Mouse (Mus musculus): ENCODE measurements around the gene Bola1.
"Not testable (repeated sequence)": the region's sequence is repeated elsewhere in the genome, so short reads cannot be mapped to it uniquely, and the experiment has no call there.

Gene Bola1

DNA sequence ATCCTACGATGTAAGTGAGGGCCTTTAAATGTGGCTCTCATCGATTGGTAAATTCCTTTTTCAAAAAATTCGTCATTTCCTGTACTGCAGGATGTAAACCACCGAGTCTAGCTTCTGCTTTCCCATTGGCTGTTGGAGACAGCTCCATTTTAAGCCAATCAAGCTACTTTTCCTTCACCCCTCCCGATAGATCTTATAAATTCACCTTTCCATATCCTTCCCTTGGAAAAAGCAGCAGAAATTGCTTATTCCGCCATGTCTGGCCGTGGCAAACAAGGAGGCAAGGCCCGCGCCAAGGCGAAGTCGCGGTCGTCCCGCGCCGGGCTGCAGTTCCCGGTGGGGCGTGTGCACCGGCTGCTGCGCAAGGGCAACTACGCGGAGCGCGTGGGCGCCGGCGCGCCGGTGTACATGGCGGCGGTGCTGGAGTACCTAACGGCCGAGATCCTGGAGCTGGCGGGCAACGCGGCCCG lies at the start of gene Bola1, which contains the start of gene Hist2h2ab:
Gene Bola1, minus strand, starts transcription at position 49 of the 470 bp plus-strand sequence.
Gene Hist2h2ab, plus strand, starts transcription at position 205 of the 470 bp plus-strand sequence.
- peak; percentile 87 for DNase-seq (ENCODE audit: low spot score)

DNA sequence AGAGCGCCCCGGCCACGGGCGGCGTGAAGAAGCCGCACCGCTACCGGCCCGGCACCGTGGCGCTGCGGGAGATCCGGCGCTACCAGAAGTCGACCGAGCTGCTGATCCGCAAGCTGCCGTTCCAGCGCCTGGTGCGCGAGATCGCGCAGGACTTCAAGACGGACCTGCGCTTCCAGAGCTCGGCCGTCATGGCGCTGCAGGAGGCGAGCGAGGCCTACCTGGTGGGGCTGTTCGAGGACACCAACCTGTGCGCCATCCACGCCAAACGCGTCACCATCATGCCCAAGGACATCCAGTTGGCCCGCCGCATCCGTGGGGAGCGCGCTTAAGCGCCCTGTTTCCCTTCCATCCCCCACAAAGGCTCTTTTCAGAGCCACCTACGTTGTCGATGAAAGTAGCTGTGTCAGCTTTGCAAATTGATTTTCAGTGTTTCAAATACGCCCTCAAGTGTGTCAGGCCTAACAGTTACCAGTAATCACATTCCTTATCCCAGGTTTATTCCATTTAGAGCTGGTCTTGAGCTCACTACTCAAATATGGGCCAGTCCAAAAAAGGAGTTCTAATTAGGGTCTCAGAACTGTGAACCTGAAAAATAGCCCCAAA lies 49.4 kb upstream of the Bola1 start:
- DNase-seq (ENCODE audit: low spot score), result not testable (repeated sequence)

DNA sequence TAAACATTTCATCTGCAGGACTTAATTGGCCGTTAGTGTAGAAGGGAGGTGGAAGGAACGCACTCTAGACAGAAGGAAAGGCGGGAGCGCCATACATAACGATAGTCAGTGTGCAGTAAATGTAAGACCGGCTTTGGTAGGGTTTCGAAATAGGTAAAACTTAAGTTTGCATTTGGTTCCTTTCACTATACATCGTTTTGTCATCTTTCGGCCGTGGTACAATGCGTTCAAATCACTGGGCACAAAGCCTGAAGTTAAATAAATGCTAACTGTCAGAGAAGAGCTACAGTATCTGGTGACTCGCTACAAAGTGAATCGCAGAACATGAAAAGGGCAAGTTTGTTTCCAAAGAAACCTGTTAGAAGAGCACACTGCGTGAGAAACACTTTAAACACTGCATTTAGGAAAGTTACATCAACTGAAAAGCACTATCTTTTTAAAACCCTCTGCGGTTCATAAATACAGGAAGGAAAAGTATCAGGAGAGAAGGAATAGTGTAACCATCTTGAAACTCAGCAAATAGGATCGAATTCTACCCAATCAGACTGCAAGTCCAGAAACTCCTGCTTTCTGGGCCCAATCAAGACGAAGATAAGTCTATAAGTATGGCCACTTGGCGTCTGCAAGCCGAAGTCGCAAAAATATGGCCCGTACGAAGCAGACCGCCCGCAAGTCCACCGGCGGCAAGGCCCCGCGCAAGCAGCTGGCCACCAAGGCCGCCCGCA lies 48.7 kb upstream of the Bola1 start, which contains the start of gene Hist2h3b:
Gene Hist2h3b, plus strand, starts transcription at position 604 of the 725 bp plus-strand sequence.
- peak; percentile 90 for DNase-seq (ENCODE audit: low spot score)

DNA sequence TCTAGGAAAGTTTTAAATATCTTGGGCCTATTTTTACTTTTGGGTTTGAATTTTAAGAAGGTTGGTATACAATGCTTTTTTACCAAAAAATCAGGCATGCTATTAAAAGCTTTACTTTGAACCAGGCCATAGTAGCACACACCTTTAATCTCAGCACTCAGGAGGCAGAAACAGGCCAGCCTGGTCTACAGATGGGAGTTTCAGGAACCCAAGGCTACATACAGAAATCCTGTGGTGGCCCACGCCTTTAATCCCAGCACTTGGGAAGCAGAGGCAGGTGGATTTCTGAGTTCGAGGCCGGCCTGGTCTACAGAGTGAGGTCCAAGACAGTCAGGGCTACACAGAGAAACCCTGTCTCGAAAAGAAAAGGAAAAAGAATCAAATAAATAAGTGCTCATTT lies 48.0 kb upstream of the Bola1 start:
- no peak for DNase-seq (ENCODE audit: low spot score)

DNA sequence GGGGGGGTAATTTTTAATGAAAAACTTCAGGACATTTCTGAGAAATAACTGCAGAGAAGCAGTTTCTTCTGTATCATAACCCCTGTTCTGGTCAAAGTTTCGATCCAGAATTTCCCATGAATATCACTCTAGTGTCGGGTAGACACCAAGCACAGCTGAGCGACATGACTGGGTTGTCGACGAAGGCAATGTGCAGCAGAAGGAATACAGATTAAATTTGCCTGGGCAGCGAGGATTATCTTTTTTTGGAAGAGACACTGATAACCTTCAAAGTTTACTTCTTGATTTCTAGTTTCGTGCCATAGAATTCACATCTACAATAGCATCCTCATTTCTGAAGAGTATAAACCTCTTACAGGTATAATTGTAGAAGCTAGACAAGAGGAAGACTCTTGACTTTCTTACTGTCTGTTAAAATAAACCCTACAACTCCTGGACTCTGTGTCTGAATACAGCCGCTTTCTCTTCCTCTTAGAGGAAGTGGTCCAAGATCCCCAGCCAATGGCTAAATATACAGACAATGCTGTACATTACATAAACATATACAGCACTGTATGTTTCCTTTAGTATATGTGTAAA lies 46.7 kb upstream of the Bola1 start:
- no peak for DNase-seq (ENCODE audit: low spot score)

DNA sequence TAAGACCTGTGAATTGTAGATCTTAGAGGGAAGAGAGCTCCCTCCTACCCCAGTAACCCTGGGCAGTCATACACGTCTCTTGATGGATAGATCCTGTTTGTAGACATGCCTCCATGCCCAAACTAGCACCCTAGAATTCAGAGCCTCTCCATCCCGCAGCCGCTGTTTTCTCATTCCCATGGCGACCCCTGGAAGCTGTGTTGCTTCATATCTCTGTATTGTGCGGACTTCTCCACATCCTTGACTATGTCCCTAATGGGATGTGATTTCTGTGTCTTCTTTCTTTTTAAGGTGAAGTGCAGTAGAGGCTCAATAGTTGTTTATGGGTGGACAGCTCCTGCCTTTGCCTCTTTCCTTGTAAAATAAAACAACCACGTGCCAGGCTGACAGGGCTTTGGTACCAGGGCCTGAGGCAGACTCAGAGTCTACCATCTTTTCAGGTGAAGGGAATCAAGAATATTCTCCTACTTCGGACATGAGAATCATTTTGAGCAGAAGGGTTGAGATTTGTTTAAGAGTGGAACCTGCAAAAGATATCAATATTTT lies 45.0 kb upstream of the Bola1 start:
- DNase-seq (ENCODE audit: low spot score), result no peak

DNA sequence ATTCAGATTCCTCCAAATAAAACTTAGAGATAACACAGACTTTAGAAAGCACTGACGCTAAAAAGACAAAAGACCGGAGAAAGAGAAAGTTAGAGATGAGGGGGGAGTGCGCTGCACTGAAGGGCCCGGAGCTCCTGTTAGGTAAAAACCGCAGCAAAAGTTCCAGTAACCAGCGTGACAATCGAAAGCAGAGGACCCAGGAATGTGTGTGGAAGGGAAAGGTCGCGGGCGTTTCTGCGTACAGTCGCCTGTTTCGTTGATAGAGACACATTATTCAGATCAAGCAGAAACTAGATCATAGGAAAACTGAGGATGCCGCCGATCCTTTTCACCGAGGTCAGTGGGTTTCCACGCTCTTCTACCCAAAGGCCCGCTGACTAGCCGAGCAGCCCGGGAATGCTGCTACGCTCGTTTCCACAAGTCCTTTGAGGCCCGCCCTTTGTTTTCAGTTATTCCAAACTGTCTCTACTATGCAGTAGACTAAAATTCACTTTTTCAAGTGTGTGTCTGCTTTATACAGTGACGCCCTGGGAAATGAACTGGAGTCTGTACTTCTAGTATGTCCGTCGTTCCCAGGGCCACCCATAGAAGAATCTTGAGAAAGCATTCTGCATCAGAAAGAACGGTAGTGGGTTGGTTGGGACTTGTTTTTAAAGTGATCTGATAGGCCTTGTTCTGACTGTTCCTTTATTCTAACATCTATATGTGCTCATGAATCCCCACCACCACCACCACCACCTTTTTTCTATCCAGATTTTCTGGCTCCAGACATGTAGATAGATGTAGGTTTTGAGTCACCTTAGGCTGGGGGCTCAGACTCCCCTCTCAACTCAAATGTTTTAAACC lies 44.3 kb upstream of the Bola1 start:
- peak; percentile 75 for DNase-seq (ENCODE audit: low spot score)

DNA sequence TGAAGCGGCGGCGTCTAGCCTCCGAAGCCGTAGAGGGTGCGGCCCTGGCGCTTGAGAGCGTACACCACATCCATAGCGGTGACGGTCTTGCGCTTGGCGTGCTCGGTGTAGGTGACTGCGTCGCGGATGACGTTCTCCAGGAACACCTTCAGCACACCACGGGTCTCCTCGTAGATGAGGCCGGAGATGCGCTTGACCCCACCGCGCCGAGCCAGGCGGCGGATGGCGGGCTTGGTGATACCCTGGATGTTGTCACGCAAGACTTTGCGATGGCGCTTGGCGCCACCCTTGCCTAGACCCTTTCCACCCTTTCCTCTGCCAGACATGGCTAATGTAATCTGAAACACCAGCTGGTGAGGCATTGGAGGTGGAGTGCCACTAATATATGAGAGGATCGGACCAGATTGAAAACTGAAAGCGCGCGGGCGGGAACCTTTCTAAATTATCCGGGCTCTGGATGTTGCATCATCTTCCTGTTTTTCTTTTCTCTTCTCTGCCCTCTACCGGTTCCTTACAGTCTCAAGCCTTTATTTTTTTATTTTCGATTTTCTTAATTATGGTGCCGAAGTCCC lies 43.6 kb upstream of the Bola1 start, which contains the start of gene Hist2h4:
Gene Hist2h4, minus strand, starts transcription at position 333 of the 572 bp plus-strand sequence.
- DNase-seq (ENCODE audit: low spot score), result peak; percentile 97

DNA sequence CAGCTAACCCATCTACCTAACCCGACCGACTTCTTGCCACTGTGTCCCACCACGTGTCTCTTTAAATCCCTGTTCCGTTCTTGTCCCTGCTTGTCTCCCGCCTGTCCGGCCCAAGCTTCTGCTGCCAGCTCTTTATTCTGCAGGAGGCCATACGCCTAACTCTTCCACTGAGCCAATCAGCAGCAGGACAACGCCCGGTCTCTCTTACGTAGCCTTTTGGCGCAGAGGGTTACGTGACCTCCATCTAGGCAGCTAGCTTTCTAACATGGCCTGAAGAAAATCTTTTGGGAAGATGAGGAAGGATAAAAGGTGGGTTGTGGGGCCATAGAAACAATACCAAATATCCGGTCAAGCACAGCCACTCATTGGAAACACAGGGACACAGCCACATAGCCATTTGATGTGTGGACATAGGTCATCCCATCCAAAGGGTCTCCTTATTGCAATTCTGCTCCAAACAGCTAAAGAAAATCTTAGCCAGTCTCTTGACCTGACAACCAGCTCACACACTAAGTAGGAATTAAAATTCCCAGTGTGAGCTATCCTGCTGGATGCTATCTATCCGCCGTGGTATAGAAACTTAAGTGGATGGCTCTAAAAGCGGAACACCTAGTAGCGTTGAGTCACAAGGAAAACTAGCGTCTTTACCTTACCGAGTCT lies 42.8 kb upstream of the Bola1 start:
- DNase-seq (ENCODE audit: low spot score), result peak; percentile 86

DNA sequence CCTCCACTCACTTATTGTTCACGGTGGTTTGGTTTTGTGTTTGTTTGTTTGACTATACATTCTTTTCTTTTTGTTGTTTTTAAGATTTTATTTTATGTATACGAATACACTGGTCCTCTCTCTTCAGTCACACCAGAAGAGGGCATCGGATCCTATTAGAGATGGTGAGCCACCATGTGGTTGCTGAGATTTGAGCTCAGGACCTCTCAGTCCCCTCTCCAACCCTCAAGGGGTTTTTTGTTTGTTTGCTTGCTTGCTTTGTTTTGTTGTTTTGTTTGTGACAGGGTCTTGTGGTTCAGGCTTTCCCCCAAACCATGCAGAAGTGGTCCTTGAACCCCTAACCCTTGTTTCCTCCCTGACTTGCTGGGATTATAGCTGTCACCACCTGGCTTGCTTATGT lies 42.1 kb upstream of the Bola1 start:
- DNase-seq (ENCODE audit: low spot score), result no peak

DNA sequence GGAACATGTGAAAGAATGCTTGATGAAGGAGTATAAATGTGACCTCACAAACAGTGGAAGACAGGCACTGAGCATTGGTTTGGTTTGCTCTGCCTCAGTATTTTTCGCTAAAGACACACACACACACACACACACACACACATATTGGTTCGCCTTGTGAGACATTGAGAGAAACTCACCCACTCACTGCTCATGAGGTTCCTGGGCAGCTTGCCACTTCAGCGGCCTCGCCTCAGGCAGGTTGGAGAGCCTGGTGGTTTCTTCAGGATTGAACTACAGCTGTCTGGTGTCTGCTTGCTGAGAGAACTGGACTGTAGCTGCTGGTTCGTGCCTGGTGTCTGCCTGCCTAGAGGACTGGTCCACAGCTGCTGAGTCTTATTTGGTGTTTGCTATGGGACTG lies 40.7 kb upstream of the Bola1 start:
- DNase-seq (ENCODE audit: low spot score), result no peak

DNA sequence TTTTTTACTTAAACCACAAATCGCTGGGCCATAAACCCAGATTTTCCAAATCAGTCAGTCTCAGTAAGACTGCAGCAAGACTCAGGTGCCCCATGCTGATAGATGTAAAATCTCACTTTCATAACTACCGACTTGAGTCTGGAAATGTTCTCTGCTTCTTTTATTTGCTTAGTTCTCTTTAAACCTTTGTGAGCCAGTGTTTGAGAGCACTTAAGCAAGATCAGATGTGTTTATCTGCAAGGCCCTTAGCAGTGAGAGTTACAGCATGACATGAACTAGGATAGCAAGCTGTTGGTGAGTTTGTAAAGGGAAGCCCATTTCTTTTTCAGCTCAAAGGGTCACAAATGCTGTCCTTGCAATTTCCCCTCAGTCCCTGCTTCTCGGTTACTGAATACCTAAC lies 37.7 kb upstream of the Bola1 start:
- DNase-seq (ENCODE audit: low spot score), result no peak

DNA sequence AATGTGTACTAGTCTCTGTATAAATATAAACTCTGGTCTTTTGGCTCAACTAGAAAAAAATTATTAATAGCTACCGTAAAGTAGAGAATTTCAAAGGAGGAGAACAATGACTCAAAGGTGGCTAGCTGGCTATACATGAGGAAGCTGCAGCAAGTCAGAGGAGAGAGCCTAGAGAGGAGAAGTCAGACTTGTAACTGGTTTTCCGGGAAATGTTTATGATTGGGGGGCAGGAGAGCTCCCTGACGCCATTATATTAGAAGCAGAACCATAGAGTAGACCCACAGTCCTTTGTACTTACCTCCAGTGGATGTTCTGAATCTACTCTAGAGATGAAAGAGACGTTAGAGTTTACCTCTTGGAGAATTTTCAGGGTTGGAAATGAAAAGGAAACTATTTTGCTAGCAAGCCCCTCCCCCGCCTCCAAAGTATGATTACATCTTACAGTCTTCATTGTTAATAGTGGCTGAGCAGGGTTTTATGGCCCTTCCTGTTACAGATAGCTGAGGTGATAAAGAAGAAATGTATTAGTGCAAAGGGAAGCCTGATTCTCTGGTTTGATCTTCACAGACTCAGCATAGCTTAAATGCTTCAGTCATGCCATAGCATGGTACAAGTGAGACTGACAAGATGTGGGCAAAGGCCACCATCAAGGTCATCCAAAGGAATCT lies 36.6 kb upstream of the Bola1 start:
- no peak for DNase-seq (ENCODE audit: low spot score)

DNA sequence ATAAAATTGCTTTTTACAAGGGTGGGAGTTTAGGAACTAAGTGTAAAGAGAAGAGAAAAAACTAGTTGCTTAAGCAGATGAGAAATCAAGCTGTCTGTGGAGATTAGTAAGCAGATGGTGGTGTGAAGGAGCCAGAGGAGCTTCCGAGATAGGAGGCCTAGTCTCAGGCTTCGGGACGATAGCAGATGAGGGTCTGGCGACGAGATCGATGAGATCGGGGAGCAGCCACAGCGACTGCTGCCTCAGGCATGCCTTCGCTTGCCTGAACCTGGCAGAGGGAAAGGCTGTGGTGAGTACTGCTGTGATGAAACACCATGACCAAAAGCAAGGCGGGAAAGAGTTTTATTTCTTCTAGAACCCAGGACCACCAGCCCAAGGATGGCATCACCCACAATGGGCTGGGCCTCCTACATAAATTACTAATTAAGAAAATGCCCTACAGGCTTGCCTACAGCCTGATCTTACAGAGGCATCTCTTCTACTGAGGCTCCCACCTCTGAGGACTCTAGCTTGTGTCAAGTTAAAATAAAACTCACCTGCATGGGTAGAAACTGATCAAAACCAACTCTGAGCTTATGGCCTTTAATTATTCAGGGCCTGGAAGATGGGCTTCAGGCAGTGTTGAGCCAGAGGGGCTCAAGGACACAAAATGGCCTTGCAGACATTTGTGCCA lies 35.3 kb upstream of the Bola1 start:
- no peak for DNase-seq (ENCODE audit: low spot score)

DNA sequence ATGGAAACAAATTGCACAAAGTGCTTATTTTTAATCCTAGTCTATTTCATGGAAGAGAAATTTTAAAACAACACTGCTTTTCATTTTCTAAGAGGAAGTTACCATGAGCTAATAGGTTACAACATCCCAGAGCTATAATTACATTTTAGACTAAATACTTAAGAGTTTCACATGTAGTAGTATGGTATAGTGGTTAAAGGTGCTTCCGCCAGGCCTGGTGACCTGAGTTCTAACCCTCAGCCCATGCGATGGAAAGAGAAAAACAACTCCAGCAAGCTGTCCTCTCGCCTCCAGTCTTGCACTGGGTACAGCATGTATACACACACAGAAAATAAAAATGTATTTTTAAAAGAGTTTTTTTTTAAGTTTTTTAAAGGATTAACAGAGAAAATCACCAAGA lies 32.3 kb upstream of the Bola1 start:
- no peak for DNase-seq (ENCODE audit: low spot score)

DNA sequence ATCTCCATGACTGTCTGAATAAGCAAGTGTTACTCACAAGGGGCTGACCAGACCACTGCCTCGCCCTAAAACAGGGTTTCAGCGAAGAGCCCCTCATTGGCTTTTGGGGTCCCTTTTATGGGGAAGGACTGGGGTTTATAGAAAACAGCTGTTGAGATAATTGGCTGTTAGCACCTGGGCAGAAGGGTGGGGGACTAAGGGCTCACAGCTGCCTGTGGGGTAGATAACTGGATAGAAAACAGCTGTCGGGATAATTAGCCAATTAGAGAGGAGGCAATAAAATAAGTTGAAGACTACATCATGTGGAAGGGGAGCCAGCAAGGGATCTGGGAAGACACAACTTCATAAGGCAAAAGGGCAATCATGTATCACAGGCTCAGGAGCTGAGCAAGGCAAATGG lies 31.4 kb upstream of the Bola1 start:
- no peak for DNase-seq (ENCODE audit: low spot score)

DNA sequence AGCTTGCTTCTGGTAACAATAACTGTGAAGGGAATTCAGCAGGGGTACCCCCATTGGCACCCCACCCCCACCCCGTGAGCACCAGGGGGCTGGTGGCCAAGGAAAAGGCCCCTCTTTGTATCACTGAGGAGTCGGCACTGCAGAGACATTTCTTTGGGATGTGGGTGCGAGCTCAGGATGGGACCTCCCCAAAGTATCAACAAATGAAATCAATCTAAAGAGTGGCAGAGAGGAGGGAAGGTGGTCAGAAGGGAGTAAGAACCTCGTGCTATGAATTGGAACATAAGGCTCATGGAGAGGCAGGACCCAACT lies 29.5 kb upstream of the Bola1 start:
- no peak for DNase-seq (ENCODE audit: low spot score)

DNA sequence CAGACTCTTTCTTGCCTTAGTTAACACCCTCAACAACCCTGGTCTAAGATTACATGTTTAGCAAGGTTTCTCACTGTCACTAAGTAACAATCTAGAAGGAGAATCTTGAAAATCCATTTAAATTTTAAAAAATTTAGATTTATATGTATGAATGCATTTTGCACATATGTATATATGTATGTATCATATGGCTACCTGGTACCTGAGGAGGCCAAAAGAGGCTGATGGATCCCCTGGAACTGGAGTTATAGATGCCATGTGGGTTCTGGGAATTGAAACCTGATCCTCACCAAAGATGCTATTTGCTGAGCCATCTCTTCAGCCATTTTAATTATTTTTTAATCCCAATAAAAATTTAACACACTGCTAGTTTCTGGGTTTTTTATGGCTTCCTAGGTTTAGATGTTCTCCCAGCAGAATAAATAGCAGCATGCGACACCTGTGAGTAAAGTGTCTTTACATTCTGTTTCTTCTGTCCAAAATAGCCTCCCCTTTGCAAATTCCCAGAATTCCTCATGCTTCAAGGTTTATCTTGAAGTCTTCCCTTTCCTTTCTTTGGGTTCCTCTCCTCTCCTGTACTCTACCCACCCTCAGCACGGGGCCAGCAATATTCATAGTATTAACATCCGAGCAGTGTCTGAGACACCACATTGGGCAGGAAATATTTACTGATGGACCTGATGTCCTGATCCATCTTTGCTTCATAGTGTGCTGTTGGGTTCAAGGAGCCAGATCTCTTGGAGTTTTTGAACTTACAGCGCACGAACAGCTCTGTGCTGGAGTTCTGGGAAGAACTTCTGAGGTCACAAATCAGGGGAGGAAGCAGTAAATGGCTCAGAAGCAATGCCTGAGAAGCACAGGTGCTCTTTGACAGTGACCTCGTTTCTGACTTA lies 28.9 kb upstream of the Bola1 start:
- DNase-seq (ENCODE audit: low spot score), result peak; percentile 25
